Mouse (Mus musculus): ENCODE measurements around the gene Sohlh2.
"Not testable (repeated sequence)": the region's sequence is repeated elsewhere in the genome, so short reads cannot be mapped to it uniquely, and the experiment has no call there.

The Sohlh2 gene

DNA sequence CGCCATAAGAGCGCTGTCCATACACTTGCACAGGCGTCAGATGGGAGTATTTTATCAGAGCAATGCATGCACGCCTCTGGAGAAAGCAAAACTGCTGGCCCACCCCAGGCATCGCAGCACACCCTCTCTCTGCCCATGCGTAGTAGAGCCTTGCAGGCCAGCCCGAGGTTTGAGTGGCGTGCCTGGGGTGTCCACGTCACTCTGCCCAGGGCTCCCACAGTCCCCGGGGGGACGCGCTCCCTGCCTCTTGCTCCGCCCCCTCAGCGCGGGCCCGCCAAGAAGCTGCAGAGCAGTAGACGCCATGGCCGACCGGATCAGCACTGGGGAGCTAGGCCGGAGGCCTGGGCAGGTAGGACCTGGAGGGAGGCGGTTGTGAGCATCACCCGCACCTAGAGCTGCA lies at the start of gene Sohlh2:
Gene Sohlh2 (plus strand): TSS at position 263 of the 400 bp plus-strand sequence.
- no peak for DNase-seq (ENCODE audit: low spot score)

DNA sequence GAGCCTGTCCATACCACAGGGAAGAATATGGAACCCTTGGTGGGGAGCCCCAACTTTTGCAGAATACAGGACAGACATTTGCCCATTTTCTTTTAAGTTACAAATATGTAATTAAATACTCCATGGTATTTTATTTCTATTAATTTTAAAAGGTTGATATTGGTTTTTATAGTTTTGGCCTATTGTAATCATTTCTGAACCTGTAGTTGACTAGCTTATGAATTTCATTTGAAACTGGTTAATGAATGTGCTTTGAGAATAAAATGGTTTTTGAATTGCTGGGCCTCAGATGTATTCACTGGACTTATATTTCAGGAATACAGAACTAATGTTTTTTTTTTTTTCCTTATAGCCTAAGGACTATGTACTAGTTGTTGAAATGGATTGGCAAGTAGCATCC lies 44.8 kb upstream of the Sohlh2 start, which contains the start of gene Ccdc169:
Gene Ccdc169 (plus strand): TSS at position 301 of the 400 bp plus-strand sequence.
- no peak for DNase-seq (ENCODE audit: low spot score)

DNA sequence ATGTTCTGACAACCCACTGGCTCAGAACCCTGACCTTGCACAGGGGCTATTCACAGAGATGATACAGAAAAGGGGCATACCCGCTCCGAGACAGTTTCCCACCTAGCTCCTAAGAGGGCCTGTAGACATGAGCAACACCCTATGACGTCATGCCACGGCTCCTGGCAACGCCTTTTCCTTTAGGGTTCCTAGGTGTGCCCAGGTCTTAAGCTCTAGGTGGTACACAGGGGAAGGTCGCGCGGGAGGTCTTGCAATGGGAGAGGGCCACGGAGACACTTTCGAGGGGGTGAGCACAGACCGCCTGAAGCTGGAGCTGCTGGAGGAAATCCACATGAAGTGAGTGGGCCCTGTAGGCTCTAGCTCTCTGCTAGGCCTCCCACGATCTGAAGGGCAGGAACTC lies 42.0 kb upstream of the Sohlh2 start:
- no peak for DNase-seq (ENCODE audit: low spot score)

DNA sequence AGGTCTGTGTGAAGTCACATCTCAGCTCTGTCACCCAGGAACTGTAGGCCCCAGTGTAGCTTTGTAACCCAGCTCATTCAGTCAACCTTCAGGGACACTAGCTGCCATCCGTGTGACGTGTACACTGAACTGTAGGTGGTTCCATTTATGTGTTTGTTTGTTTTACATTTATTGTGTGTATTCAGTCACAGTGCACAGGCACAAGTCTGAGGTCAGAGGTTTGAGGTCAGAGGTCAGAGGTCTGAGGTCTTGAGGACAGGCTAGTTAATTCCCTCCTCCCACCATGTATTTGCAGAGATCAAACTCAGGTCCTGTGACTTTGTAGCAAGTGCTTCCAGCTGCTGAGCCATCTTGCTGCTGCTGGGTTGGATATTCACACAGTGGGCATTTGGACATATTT lies 40.4 kb upstream of the Sohlh2 start:
- no peak for DNase-seq (ENCODE audit: low spot score)

DNA sequence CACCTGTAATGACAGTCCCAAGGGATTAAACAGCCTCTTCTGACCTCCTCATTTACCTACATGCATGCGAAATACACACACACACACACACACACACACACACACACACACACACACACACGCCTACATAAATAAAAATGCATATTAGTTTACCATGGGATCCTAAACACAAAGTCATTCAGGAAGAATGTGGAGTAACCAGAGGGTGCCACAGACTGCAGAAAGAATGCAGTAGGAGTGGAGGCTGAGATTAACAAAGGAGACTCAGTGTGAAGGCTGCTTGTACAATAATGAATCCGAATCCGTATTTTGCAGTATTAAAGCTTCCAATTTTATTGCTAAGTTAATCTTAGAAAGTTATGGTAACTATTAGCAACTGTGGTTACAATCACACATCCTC lies 36.9 kb upstream of the Sohlh2 start:
- no peak for DNase-seq (ENCODE audit: low spot score)

DNA sequence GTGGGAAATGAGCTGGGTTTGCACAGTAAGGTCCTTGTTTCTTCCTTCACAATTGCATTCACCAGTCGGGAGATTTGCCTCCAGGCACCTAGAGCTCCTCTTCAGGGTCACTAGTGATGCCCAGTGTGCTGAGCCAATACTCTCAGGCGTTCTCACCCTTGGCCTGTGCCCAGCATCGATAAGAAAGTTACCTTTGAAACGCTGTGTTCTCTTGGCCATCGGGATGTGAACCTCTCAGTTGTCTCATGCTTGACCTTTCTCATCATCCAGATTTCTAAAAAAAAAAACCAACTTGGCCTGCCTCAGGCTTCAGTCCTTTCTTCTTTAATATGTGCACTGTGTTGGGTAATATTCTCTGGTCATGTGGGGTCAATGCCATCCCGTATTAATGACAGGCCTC lies 35.4 kb upstream of the Sohlh2 start:
- peak; percentile 30 for DNase-seq (ENCODE audit: low spot score)

DNA sequence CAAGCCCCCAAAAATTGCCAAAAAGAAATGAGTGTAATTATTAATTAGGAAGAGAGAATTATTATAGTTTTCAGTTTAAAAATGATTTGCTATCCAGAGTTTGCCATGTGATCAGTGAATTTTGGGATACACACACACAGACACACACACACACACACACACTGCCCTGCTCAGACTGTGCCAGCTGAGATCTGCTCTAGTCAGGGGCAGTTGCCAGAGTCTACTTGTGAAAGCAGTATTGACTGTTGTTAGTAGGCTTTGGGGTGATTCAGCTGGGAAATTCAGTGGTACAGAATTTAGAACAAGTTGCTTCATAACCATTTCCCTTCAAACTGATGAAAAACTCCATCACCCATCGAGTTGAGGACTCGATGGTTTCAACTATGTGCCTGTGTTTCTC lies 34.7 kb upstream of the Sohlh2 start:
- no peak for DNase-seq (ENCODE audit: low spot score)

DNA sequence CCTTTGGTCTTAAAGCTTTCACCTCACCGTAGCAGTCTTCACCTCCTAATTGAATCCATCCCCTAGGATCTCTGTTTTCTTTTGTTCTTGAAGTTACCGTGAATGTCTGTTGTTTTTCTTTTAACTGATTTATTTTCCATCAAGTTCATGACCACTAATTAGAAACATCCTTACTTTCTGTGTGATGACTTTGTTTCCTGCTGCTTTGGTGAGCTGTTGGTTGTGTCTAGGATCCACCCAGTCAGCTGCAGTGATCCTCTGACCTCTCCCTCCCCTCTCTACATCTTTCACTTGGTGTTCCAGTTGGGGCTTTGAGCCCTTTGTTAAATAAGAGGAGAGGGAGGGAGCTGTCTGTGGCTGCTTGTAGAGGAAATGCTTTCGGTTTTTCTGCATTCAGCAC lies 33.7 kb upstream of the Sohlh2 start:
- no peak for DNase-seq (ENCODE audit: low spot score)

DNA sequence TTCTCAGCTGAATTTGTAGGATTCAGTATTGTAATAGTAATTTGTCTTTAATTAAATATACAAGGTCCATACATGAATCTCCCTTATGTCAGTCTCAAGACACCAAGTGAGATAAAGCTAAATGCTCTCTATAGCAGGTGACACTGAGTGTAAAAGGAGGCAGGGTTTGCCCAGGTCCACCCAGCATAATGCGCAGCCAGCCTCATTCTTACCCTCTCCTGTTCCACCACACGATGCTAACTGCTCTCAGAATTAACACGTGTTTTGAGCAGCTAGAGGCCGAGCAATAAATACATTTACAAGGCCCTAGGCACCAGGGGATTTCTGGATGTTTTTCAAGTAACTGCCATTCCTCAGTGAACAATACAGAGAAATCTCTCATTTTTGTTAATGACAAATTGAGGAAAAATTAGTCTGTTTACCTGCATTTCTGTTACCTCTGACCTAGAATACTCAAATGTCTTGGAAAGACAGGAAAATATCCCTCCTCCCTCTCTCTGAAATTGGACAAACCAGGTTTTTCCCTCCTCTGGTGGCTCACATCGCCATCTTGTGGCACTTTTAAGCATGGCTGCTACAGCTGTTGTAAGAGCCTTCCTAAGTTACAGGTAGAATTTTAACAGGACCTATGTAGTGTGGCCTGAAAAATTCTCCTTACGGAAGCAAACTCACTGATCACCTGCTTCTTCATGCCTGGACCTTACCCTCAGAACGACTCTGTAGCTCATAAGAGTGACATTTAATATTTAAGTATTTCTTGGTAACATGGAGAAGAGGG lies 30.0 kb upstream of the Sohlh2 start:
- DNase-seq (ENCODE audit: low spot score): peak; percentile 62

DNA sequence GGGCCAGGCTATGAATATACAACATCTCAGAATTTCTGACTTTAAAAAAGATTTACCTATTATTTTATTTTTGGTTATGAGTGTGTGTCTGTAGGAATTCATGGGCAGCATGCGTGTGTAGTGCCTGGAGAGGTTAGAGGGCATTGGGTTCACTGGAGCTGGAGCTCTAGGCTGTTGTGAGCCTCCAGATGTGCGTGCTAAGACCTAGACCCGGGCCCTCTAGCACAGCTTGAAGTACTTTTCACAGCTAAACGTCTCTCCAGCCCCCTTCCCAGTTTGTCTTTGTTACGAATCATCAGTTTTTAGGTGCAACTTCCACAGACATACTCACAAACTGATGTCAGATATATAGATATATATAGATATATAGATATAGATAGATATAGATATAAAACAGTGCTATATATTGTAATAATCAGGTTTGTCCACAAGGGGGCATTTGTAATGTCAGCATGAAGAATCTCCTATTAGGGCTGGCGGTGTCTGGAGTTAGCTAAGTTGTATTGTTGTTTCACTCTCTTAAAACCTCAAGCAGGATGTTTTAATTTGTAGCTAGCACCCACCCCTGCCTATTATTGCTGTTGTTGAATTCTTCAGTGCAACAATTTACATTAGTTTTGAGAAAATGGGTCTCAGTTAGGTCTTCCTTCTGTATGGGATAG lies 29.0 kb upstream of the Sohlh2 start:
- no peak for DNase-seq (ENCODE audit: low spot score)

DNA sequence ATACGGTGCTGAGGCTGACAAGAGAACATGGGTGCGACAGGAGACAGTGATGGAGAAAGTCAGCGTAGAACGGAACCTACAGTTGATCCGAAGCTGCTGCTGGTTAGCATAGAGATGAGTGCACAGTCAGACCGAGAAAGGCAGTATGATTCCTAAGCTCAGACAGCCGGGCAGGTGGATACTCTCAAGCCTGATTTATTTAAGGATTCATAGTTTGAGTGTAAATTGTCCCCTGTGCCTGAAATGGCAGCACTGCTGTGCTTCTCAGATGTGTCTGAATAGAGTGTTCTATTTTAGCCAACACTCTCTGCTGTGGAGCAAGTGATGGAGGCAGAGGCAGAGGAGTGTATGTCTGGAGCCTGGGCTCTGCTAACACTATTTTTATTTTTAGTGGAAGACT lies 27.7 kb upstream of the Sohlh2 start:
- no peak for DNase-seq (ENCODE audit: low spot score)

DNA sequence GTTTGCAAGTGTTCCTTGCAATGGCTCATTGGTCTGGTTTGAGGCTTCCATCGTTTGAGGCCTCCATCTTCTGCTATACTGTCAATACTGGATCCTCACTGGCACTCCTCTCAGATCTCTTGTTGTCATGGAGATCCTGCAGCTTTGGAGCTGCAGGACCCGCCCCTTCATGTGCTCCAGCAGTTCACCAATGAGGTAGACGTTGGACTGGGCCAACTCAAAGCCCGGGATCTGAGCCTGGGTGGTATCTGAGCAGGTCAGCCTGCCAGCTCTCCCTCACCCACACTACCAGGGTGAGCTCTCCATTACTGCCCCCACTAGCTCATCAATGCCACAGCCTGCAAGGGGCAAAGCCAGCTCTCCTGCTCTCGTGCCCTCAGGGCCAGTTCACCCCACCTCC lies 24.4 kb upstream of the Sohlh2 start:
- no peak for DNase-seq (ENCODE audit: low spot score)

DNA sequence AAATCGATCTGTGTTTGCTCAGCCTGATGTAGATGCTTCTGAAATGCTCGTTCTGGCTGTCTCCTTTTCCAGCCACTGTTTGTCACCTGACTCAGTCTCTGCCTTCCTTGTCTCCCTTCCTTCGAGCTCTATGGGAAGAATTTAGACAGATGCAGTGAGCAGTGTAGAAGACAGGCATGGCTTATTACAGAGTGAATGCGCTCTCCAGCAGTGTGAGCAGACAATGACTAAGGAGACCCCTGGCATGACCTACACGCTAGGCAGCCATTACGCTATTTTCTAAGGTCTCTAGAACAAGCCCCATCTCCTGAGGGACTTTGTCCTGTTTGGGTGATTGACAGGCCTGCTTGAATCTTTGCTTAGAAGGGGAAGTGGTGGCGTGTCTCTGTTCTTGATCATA lies 20.7 kb upstream of the Sohlh2 start:
- no peak for DNase-seq (ENCODE audit: low spot score)

DNA sequence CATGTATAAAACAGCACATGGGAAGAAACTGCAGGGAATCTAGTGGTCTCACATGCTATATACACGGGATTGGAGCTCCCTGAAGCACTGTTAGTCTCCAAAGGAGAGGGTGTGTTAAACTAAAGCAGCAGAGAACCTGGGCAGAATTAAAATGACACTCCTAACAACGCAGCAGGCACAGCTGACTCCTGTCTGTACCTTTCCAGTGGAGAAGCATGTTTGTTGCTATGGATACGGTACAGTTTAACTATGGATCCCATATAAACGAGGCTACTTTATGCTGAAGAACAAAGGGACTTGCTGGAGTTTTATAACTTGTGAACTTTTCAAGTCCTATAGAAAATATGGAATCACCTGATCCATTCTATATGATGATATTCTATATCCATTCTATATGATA lies 18.3 kb upstream of the Sohlh2 start:
- DNase-seq (ENCODE audit: low spot score): no peak

DNA sequence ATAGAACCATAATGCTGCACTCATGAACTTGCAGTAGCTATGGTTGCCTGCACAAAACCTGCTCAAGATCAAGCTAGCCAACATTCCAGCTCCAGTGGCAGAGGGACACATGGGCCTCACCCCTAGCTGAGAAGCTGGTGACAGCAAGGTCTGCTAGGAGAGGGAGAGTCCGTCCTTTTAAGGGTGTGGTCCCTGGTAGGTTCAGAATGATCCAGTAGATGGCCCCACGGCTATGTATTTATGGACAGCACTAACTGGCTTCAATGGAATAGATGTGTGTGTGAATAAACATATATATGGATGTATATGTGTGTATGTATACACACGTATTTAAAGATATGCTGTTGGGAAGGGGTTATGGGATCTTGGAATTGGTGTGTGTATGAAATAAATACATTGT lies 9.3 kb upstream of the Sohlh2 start:
- DNase-seq (ENCODE audit: low spot score): no peak

DNA sequence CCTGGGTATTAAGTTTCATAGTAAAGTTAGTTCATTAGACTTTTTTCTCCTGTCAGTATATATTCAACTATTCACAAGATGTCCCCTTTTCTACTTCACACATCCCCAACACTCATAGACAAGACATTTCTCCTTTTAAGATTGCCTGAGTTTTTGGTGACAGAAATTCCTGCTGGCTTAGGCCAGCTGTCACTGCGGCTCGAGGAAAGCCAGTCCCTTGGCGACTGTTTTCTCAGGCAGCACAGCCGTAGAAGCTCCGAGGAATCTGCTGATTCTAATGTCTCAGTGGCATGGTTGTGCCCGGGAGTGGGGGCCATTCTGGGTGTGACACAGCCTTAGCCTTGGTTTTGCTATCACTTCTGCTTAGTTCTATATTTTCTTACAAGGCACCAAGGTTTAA lies 4.6 kb upstream of the Sohlh2 start:
- no peak for DNase-seq (ENCODE audit: low spot score)

DNA sequence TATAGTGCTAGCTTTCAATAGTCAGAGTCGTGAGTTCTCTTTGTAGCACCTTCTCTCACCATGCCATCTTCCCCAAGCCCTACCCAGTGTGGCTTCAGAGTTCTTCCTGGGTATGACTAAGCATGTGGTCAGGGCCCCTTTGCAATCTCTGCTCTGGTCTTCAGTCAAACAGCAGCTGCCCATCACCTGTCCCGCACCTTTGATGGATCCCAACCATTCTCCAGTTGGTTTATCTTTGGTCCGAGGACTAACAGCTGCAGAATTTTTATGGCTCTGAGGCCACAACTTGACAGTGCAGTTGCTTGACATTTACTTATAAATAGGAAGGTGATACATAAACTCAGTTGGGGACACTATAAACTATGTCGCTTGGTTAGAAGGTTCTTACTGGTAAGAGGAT lies 9.8 kb downstream of the Sohlh2 start:
- DNase-seq (ENCODE audit: low spot score): no peak

DNA sequence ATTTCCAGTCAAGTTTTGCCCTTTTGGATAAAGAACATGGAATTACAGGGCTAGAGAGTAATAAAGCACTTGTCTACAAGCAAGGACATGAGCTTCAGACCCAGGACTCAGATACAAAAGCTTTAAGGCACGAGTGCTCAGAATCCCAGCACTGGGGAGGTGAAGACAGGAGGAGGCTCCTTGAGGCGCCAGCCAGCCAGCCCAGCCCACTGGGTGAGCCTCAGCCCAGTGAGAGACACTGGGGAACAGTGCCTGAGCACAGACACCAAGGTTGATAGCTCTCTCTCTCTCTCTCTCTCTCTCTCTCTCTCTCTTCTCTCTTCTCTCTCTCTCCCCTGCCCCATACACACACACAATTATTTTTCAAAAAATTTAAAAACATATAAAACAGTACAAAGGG lies 11.5 kb downstream of the Sohlh2 start:
- no peak for DNase-seq (ENCODE audit: low spot score)

DNA sequence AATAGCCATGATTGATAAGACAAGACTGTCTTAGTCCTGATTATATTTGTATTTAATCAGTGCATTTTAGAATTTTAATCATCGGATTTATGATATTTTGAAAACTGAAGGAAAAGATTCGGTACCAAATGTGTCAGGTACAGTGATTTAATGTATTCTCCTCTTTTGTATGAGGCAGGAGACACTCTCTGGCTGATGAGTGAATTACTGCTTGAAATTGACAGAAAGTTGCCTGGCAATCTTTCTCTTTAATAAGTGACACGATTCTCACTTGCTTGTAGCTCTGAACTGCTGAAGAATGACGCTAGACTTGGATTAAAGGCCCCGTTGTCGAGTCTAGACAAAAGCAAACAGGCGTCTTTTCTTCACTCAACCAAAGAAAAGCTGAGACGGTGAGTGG lies 13.0 kb downstream of the Sohlh2 start:
- no peak for DNase-seq (ENCODE audit: low spot score)

DNA sequence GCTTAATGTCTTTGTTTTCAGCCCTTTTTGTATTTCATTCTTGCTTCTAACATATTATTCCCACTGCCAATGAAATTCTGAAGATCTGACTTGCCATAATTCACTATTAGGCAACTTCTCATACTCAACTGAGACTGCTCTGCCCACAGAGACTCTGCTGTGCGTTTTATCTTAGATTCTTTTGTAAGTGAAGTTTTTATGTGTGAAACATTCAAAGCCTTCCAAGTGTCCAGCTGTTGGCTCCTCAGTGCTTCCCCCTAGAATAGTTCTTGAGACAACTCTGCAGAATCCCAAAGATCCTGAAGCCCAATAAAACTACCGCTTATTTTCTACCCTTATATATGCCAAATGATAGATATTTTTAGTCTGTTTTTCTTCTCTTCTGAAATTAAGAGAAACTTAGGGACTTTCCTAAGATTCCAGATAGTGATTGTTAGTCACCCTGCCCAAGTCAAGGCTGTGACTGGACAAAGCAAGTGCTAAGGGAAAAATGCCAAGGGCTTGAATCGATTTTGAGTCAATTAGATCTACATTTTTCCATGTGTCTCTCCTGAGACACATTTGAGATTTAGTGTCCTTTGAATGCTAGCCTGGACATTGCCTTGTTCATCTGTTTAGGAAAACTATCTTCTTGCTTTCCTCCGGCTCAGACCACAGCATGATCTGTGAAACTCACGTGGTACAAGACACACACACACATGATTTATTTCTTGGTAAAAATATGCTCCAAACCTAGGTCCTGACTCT lies 13.9 kb downstream of the Sohlh2 start:
- DNase-seq (ENCODE audit: low spot score): peak; percentile 15

DNA sequence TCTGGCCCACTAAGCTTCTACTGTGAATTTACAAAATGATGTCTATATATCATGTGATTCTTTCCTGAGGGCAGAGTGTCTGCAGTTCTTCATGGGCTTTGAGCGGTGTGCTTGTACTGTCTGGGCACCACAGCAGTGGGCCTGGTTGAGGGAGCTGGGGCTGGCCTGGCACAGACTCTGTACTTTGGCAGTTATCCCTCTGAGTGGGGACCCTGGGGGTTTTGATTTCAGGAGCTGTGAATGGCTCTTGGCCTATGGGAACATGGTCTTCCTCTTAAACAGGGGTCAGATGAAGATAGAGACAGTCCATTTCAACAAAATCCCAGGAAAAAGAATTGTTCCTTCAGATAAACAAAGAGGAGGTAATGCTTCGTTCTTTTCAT lies 14.5 kb downstream of the Sohlh2 start:
- no peak for DNase-seq (ENCODE audit: low spot score)

DNA sequence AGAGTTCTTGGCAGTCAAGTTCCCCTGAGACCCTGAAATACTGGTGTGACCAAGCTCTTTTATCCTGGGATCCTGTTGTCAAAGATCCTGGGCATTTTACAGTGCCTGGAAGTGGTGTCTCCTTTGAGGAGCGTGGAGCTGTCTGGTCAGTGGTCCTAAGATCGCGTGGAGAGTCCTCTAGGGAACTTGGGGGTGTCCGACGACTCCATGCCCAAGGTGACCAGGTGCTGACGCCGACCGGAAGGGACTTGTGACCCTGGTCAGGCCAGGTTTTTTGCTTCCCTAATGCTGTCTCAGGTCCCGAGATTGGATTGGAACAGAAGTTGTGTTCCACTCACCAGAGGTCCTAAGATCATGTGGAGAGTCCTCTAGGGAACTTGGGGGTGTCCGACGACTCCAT lies 21.8 kb downstream of the Sohlh2 start:
- not testable (repeated sequence) for DNase-seq (ENCODE audit: low spot score)

DNA sequence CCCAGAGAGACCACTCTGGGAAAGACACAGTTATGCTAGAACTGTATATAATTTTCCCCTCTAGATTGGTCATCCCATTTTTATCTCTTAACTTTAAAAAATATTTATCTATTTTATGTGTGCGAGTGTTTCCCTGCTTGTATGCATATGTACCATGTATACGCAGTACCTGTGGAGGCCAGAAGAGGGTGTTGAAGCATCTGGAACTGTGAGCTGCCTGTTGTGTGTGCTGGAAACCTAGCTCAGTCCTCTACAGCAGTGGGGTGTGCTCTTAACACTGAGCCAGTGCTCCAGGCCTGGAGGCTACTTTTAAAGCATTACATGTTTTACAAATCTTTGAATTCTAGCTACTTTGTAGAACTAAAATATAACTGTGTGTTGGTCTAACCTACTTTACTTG lies 24.6 kb downstream of the Sohlh2 start:
- no peak for DNase-seq (ENCODE audit: low spot score)

Data from urinary bladder, postnatal 14 days (tissue).